Comparison of ENCODE assay signal across 9 mouse cellular contexts in genomic region chr5:150495792-150496191, GRCm38 (mm10). TPM values are rescaled to one million over a fixed set of nuclear protein-coding genes. Genes with fewer than 3 reads are reported as not detected.
A peak's percentile ranks its signal among the peaks of the same experiment; 100 is the strongest.
DNase-seq lines count a peak whose midpoint lies in the region; ATAC-seq lines count a peak whose summit lies in the region.
"Had no signal": no experiment of that assay in that cellular context is flagged by ENCODE, and none has a peak within 500 bp of the region (broad histone marks: within the 10 kb centered on the region; RNA-seq: fewer than 3 reads in every experiment).

No protein-coding gene starts in this region.

- no peak overlapping the region for H3K4me3 ChIP-seq in midbrain, embryonic 14.5 days (replicated peaks; ENCODE audit: low read depth, low read length)
- H3K4me3 ChIP-seq in midbrain, embryonic 13.5 days (replicated peaks): no peak overlapping the region
- H3K4me3 ChIP-seq: heart, embryonic 15.5 days had no signal

- no peak overlapping the region for H3K4me2 ChIP-seq in midbrain, embryonic 14.5 days (ENCODE audit: low read length)
- H3K4me2 ChIP-seq in midbrain, embryonic 13.5 days (replicated peaks): no peak overlapping the region
- H3K4me2 ChIP-seq: heart, embryonic 15.5 days had no signal

- no peaks in the 10 kb centered on the region for H3K4me1 ChIP-seq in midbrain, embryonic 14.5 days (ENCODE audit: control insufficient read depth, insufficient read depth, low read length)
- H3K4me1 ChIP-seq in midbrain, embryonic 13.5 days (replicated peaks): no peaks in the 10 kb centered on the region
- H3K4me1 ChIP-seq: heart, embryonic 15.5 days had no signal

- H3K27ac ChIP-seq in midbrain, embryonic 14.5 days (replicated peaks; ENCODE audit: low read depth, low read length): no peak overlapping the region
- H3K27ac ChIP-seq in midbrain, embryonic 13.5 days: no peak overlapping the region
- H3K27ac ChIP-seq: heart, embryonic 15.5 days had no signal

- H3K36me3 ChIP-seq in midbrain, embryonic 14.5 days (ENCODE audit: control insufficient read depth, insufficient read depth, low read length): peaks cover 30% of the 10 kb centered on the region
- H3K36me3 ChIP-seq in midbrain, embryonic 13.5 days: peaks cover 35% of the 10 kb centered on the region

- H3K9me3 ChIP-seq in midbrain, embryonic 14.5 days (ENCODE audit: control insufficient read depth, low read length): no peaks in the 10 kb centered on the region
- H3K9me3 ChIP-seq in midbrain, embryonic 13.5 days: no peaks in the 10 kb centered on the region
- H3K9me3 ChIP-seq: heart, embryonic 15.5 days had no signal

- DNase-seq in adrenal gland, adult (ENCODE audit: inconsistent age in 2 of 2, low spot score in 1 of 2): peak; percentile 19 to 71
- DNase-seq in adrenal gland, postnatal 4 days (ENCODE audit: low spot score in 2 of 2): no peak
- peak; percentile 44 for DNase-seq in midbrain, embryonic 14.5 days
- DNase-seq in c-Kit-negative CD71-positive TER-119-positive erythroid progenitor cells, embryonic 14.5 days (ENCODE audit: low read depth, low spot score): peak; percentile 27
- peak; percentile 55 for DNase-seq in gastrocnemius, postnatal 10 days
- DNase-seq in lung, postnatal 10 days: peak; percentile 58
- DNase-seq in thymus, postnatal 0 days (ENCODE audit: low spot score): peak; percentile 41

- ATAC-seq in midbrain, embryonic 14.5 days (ENCODE audit: low FRiP score, low TSS enrichment): no peak
- no peak for ATAC-seq in midbrain, embryonic 13.5 days

- H3K27me3 ChIP-seq in midbrain, embryonic 14.5 days (ENCODE audit: control insufficient read depth, insufficient read depth, low read length): no peaks in the 10 kb centered on the region
- no peaks in the 10 kb centered on the region for H3K27me3 ChIP-seq in midbrain, embryonic 13.5 days
- H3K27me3 ChIP-seq: heart, embryonic 15.5 days had no signal

- 53% methylated on average over 6 of the region's 6 CpGs for WGBS in midbrain, embryonic 14.5 days
- WGBS in midbrain, embryonic 13.5 days: 46% methylated on average over 6 of the region's 6 CpGs

- H3K9ac ChIP-seq in midbrain, embryonic 14.5 days (replicated peaks; ENCODE audit: low read length): no peak overlapping the region
- H3K9ac ChIP-seq in midbrain, embryonic 13.5 days (replicated peaks): no peak overlapping the region
- H3K9ac ChIP-seq: heart, embryonic 15.5 days had no signal

RNA-seq across cellular contexts. Expression of gene Zar1l, which starts 22.2 kb away (rescaled TPM):
- not detected for total RNA-seq in adrenal gland, postnatal 4 days (2021)
- not detected in 2 replicates for polyA plus RNA-seq in midbrain, embryonic 14.5 days (2014; fragmentation: Nextera tagmentation; extraction: Ambion mirVana)
- not detected in 2 replicates for polyA plus RNA-seq in midbrain, embryonic 13.5 days (2015; fragmentation: Nextera tagmentation; extraction: Ambion mirVana)
- total RNA-seq in gastrocnemius, postnatal 10 days (2021): not detected
- polyA plus RNA-seq in thymus, postnatal 0 days (2015; fragmentation: Nextera tagmentation; extraction: Ambion mirVana): not detected in 2 replicates
- polyA plus RNA-seq: heart, embryonic 15.5 days had no signal

RNA-seq across cellular contexts. Expression of gene Brca2, which starts 26.6 kb away (rescaled TPM):
- total RNA-seq in adrenal gland, postnatal 4 days (2021): 10 to 100 TPM; 25.3 to 27.3 TPM
- polyA plus RNA-seq in midbrain, embryonic 14.5 days (2014; fragmentation: Nextera tagmentation; extraction: Ambion mirVana): 11.2 and 12.1 TPM in 2 replicates
- 17.4 and 18.0 TPM in 2 replicates for polyA plus RNA-seq in midbrain, embryonic 13.5 days (2015; fragmentation: Nextera tagmentation; extraction: Ambion mirVana)
- total RNA-seq in gastrocnemius, postnatal 10 days (2021): 1 to 10 TPM; 6.1 to 6.5 TPM
- 16.5 and 23.0 TPM in 2 replicates for polyA plus RNA-seq in thymus, postnatal 0 days (2015; fragmentation: Nextera tagmentation; extraction: Ambion mirVana)

Comparison
In these comparisons a context has a peak if more than half of its experiments do, and no peak if none do; other contexts are left out.
1. DNase-seq: peak in adrenal gland, adult (2 of 2), midbrain, embryonic 14.5 days (single experiment), c-Kit-negative CD71-positive TER-119-positive erythroid progenitor cells, embryonic 14.5 days (single experiment), gastrocnemius, postnatal 10 days (single experiment), lung, postnatal 10 days (single experiment) and thymus, postnatal 0 days (single experiment); none in adrenal gland, postnatal 4 days (0 of 2).